Mouse (Mus musculus) olfactory bulb, adult 2 months (tissue): ENCODE results near the gene Thada. TPM values are rescaled to one million over a fixed set of nuclear protein-coding genes. Genes with fewer than 3 reads are reported as not detected.

Source experiments
- H3K27ac ChIP-seq: fragments of 200-500 bp; 2 replicates; pipeline ENCODE4 v1.5.1; 2012; ENCODE audit warnings: low read depth, low read length; ENCODE audit not compliant: insufficient read depth
- H3K4me1 ChIP-seq: fragments of 200-500 bp; 2 replicates; pipeline ENCODE4 v1.6.1; 2012; ENCODE audit warnings: low read length; ENCODE audit not compliant: control insufficient read depth, insufficient read depth
- H3K4me3 ChIP-seq: fragments of 200-500 bp; 2 replicates; pipeline ENCODE4 v1.5.1; 2012; ENCODE audit warnings: mild to moderate bottlenecking, low read depth, low read length, moderate library complexity; ENCODE audit not compliant: insufficient read depth
- CTCF ChIP-seq: fragments of 200-500 bp; IDR thresholded peaks from 2 replicates; pipeline ENCODE4 v1.5.1; 2012; ENCODE audit warnings: low read depth, mild to moderate bottlenecking, low read length, moderate library complexity; ENCODE audit not compliant: insufficient read depth
- POLR2A ChIP-seq: fragments of 200-500 bp; IDR thresholded peaks from 2 replicates; pipeline ENCODE4 v1.6.1; 2012; ENCODE audit warnings: mild to moderate bottlenecking, low read depth, low read length, moderate library complexity; ENCODE audit not compliant: insufficient read depth
- WGBS: fragments of 180-500 bp; shearing (Covaris S2); methylation state at CpG from one replicate; pipeline ENCODE4 v1.1.7; 2018; 5-methylcytosine and 5-hydroxymethylcytosine counted together
- polyA plus RNA-seq: library from polyadenylated mRNA; stranded (reverse); fragments of >200 nt; gene quantifications from 2 replicates; pipeline ENCODE4 v1.2.4, GENCODE M21; 2012; ENCODE audit warnings: low replicate concordance; ENCODE audit not compliant: missing spikeins, insufficient read depth, insufficient read length

Gene Thada
- polyA plus RNA-seq, 1 experiment = not detected

DNA sequence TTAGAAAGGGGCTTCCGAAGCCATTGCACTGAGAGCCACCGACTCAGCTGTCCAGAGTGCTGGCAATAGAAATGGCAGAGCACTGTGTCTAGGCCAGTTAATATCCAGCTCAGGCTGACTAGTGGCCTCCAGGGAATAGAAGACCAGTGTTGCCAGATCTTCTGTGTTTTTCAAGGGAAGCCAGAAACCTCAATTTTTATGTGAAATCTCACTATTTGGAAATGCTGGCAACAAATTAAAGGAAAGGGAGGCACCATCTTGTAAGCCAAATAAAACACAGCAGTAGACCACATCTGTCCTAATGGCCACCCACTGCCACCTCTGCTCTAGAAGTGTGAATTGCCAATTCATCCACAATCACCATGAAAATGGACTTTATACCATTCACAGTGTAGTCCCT, 76.0 kb downstream of the Thada start:
- Histone ChIP-seq H3K4me3 (no peak overlapping the region), H3K4me1 (no peaks in the 10 kb centered on the region), H3K27ac (no peak overlapping the region)
- no peak for TF ChIP-seq CTCF
- TF ChIP-seq POLR2A = no peak
- WGBS = 56% methylated on average over 2 of the region's 2 CpGs

- Histone ChIP-seq H3K4me3 (no peak overlapping the region), H3K27ac (no peak overlapping the region), H3K4me1 (no peaks in the 10 kb centered on the region)
- no peak for TF ChIP-seq POLR2A
- TF ChIP-seq CTCF = no peak
- 88% methylated on average over 4 of the region's 4 CpGs for WGBS
These were observed 79.8 kb downstream of the Thada start for GRCm38 (mm10) chr17:84386176-84386575.

- Histone ChIP-seq H3K4me1 (no peaks in the 10 kb centered on the region), H3K27ac (no peak overlapping the region), H3K4me3 (no peak overlapping the region)
- 66% methylated on average over 6 of the region's 6 CpGs for WGBS
- TF ChIP-seq CTCF (no peak), POLR2A (no peak)
These were observed 80.3 kb downstream of the Thada start for GRCm38 (mm10) chr17:84385696-84386095.

GRCm38 (mm10) chr17:84384661-84385060, 81.3 kb downstream of the Thada start:
- H3K27ac ChIP-seq = no peak overlapping the region
- no peaks in the 10 kb centered on the region for H3K4me1 ChIP-seq
- no peak overlapping the region for H3K4me3 ChIP-seq
- TF ChIP-seq POLR2A (no peak), CTCF (no peak)

DNA sequence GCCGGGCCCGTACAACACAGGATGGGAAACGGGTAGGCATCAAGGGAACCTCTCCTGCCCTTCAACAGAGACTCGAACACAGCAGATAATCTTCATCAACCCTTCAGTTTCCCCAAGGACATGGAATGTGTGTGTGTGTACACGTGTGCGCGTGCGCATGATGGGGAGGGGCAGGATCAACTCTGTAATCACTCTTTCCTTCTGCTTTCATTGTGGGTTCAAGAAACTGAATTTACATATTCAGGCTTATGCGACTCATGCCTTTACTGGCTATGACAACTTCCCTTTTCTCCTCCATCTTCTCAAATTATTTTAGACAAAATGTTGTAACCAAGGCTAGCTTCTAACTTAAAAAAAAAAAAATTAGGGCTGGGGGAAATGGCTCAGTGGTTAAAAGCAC, 85.7 kb downstream of the Thada start:
- WGBS = 97% methylated on average over 9 of the region's 9 CpGs
- H3K4me1 ChIP-seq = no peaks in the 10 kb centered on the region

GRCm38 (mm10) chr17:84376882-84377281, 89.1 kb downstream of the Thada start:
- Histone ChIP-seq H3K4me3 (no peak overlapping the region), H3K4me1 (peaks cover under 1% of the 10 kb centered on the region; the same call in 1 of the 2 replicates), H3K27ac (no peak overlapping the region)
- TF ChIP-seq CTCF (no peak), POLR2A (no peak)
- 100% methylated on average over 4 of the region's 4 CpGs for WGBS

More for the DNA sequence above, 85.7 kb downstream of the Thada start:
- H3K27ac ChIP-seq = no peak overlapping the region
- TF ChIP-seq POLR2A (no peak), CTCF (no peak)
- no peak overlapping the region for H3K4me3 ChIP-seq

- Histone ChIP-seq H3K4me1 (peaks cover 3% of the 10 kb centered on the region; the same call in 1 of the 2 replicates), H3K27ac (no peak overlapping the region), H3K4me3 (no peak overlapping the region)
- 94% methylated on average over 6 of the region's 6 CpGs for WGBS
- TF ChIP-seq CTCF (no peak), POLR2A (no peak)
These were observed 93.5 kb downstream of the Thada start for GRCm38 (mm10) chr17:84372411-84373045.

- no peak overlapping the region for H3K4me3 ChIP-seq
- no peak for TF ChIP-seq POLR2A
- no peak overlapping the region for H3K27ac ChIP-seq
- 91% methylated on average over 5 of the region's 5 CpGs for WGBS
- peaks cover 6% of the 10 kb centered on the region for H3K4me1 ChIP-seq
These were observed 95.6 kb downstream of the Thada start for GRCm38 (mm10) chr17:84370385-84370784.

GRCm38 (mm10) chr17:84369769-84370168, 96.2 kb downstream of the Thada start:
- WGBS = 85% methylated on average over 3 of the region's 3 CpGs
- H3K27ac ChIP-seq = no peak overlapping the region
- TF ChIP-seq CTCF (no peak), POLR2A (no peak)

More at GRCm38 (mm10) chr17:84369769-84370168, 96.2 kb downstream of the Thada start:
- H3K4me3 ChIP-seq = no peak overlapping the region
- H3K4me1 ChIP-seq = peaks cover 9% of the 10 kb centered on the region
